Mouse (Mus musculus) neural tube, embryonic 12.5 days (tissue): Measurements from ENCODE around the gene Phf11a. TPM values are rescaled to one million over a fixed set of nuclear protein-coding genes. Genes with fewer than 3 reads are reported as not detected.

Experiments used
- ATAC-seq: fragments of 200-750 bp; cut with Nextera tagmentation; 2 replicates; pipeline ENCODE4 v1.8.0; 2017; ENCODE audit warnings: low read depth, mild to moderate bottlenecking, moderate TSS enrichment, moderate library complexity; ENCODE audit not compliant: low FRiP score
- H3K27ac ChIP-seq: fragments of 300-500 bp; sonication (generic); 2 replicates; pipeline ENCODE4 v1.5.1; 2016
- H3K27me3 ChIP-seq: fragments of 300-500 bp; sonication (generic); replicated peaks from 2 replicates; pipeline ENCODE4 v1.6.1; 2016; ENCODE audit warnings: mild to moderate bottlenecking
- H3K36me3 ChIP-seq: fragments of 300-500 bp; sonication (generic); 2 replicates; pipeline ENCODE4 v1.6.1; 2016; ENCODE audit warnings: mild to moderate bottlenecking
- H3K4me1 ChIP-seq: fragments of 300-500 bp; sonication (generic); 2 replicates; pipeline ENCODE4 v1.6.1; 2016
- H3K4me2 ChIP-seq: fragments of 300-500 bp; sonication (generic); replicated peaks from 2 replicates; pipeline ENCODE4 v1.6.1; 2016; ENCODE audit warnings: mild to moderate bottlenecking
- H3K4me3 ChIP-seq: fragments of 300-500 bp; sonication (generic); 2 replicates; pipeline ENCODE4 v1.5.1; 2016
- H3K9ac ChIP-seq: fragments of 300-500 bp; sonication (generic); 2 replicates; pipeline ENCODE4 v1.6.1; 2016; ENCODE audit warnings: mild to moderate bottlenecking
- H3K9me3 ChIP-seq: fragments of 300-500 bp; sonication (generic); 2 replicates; pipeline ENCODE4 v1.6.1; 2016; ENCODE audit warnings: mild to moderate bottlenecking
- WGBS: fragments of 180-500 bp; shearing (Covaris S2); methylation state at CpG from one replicate; pipeline ENCODE4 v1.1.7; 2016; 5-methylcytosine and 5-hydroxymethylcytosine counted together
- polyA plus RNA-seq: library from polyadenylated mRNA; unstranded; fragments of >200 nt; fragmentation: Nextera tagmentation; extraction: Ambion mirVana; gene quantifications from 2 replicates; pipeline ENCODE4 v1.2.1, GENCODE M21; 2016

Gene Phf11a
- polyA plus RNA-seq, 1 experiment from 2014 or later = not detected

GRCm38 (mm10) chr14:59232003-59232402, 65.3 kb downstream of the Phf11a start:
- no peak overlapping the region for H3K4me2 ChIP-seq
- peaks cover 85% of the 10 kb centered on the region for H3K36me3 ChIP-seq
- H3K27ac ChIP-seq = no peak overlapping the region
- 79% methylated on average over 5 of the region's 5 CpGs for WGBS
- H3K9ac ChIP-seq = no peak overlapping the region
- no peak overlapping the region for H3K4me3 ChIP-seq
- no peak for ATAC-seq
- H3K4me1 ChIP-seq = no peaks in the 10 kb centered on the region
- no peaks in the 10 kb centered on the region for H3K9me3 ChIP-seq
- H3K27me3 ChIP-seq = no peaks in the 10 kb centered on the region

DNA sequence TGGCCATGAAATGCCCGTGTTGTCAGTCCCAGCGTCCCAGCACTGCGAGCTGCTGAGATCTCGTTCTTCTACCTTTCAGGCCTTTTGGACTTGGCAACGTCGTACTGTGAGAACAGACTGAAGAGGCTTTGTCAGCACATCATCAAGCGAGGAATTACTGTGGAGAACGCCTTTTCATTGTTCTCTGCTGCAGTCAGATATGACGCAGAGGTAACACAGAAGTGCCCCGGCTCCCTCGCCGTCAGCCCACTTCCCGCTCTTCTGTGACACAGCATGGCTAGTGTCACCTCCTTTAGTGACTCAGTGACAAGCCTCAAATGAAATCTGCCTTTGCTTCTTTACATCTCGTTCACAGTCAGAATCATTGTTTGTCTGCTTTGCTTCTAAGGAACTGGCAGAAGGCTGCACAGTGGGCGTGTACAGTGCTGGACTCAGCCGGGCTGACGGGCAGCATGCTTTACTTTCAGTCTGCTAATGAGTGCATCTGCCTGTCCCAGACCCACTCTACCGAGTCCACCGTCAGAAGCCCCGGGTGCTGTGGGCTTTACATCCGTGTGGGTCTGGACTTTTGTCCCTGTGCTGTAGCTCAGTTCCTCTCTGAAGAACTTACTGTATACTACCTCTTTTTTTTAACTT, 66.9 kb downstream of the Phf11a start:
- 90% methylated on average over 21 of the region's 21 CpGs for WGBS
- Histone ChIP-seq H3K4me1 (no peaks in the 10 kb centered on the region), H3K27ac (no peak overlapping the region), H3K4me2 (no peak overlapping the region), H3K9ac (no peak overlapping the region), H3K36me3 (peaks cover 87% of the 10 kb centered on the region), H3K9me3 (no peaks in the 10 kb centered on the region), H3K4me3 (no peak overlapping the region), H3K27me3 (no peaks in the 10 kb centered on the region)
- ATAC-seq = no peak

DNA sequence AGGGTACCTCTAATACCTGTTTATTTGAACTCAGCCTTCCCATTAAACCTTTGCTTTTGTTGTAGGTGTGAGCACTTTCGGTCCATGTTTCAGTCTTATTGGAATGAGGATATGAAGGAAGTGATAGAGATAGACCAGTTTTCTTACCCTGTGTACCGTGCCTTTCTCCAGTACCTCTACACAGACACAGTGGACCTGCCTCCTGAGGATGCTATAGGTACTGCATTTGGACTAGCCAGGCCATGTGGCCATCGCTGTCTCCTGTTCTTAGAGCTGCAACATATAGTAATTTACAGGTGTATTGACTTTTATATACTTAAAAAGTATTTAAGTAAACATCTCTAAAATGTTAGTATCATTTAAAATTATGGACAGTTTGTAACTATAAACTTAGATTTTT, 67.5 kb downstream of the Phf11a start:
- H3K4me1 ChIP-seq = no peaks in the 10 kb centered on the region
- H3K4me2 ChIP-seq = no peak overlapping the region
- no peak overlapping the region for H3K27ac ChIP-seq
- no peaks in the 10 kb centered on the region for H3K9me3 ChIP-seq
- 90% methylated on average over 3 of the region's 3 CpGs for WGBS
- H3K9ac ChIP-seq = no peak overlapping the region
- H3K36me3 ChIP-seq = peaks cover 86% of the 10 kb centered on the region
- no peaks in the 10 kb centered on the region for H3K27me3 ChIP-seq
- no peak overlapping the region for H3K4me3 ChIP-seq
- no peak for ATAC-seq

Other genes with a start within 250 kb of the Phf11a start
- gene 1700129C05Rik, start 154.6 kb downstream of the Phf11a start, polyA plus RNA-seq = not detected in 2 replicates
- gene Gm5142, start 118.8 kb downstream of the Phf11a start, polyA plus RNA-seq = not detected in 2 replicates
- gene Rcbtb1, start 96.3 kb downstream of the Phf11a start, polyA plus RNA-seq = 98.8 and 100 TPM in 2 replicates
- not detected in 2 replicates for gene Gm6904, start 37.3 kb downstream of the Phf11a start, polyA plus RNA-seq
- 0.33 and 0.51 TPM in 2 replicates for gene Phf11b, start 43.8 kb upstream of the Phf11a start, polyA plus RNA-seq
- gene Phf11d, start 67.9 kb upstream of the Phf11a start, polyA plus RNA-seq = 0.31 and 0.55 TPM in 2 replicates
- gene Phf11c, start 97.9 kb upstream of the Phf11a start, polyA plus RNA-seq = 0.44 and 0.63 TPM in 2 replicates
- 10.1 and 12.1 TPM in 2 replicates for gene Setdb2, start 143.4 kb upstream of the Phf11a start, polyA plus RNA-seq
- gene Cab39l, start 143.4 kb upstream of the Phf11a start, polyA plus RNA-seq = 26.9 and 30.6 TPM in 2 replicates